Mouse (Mus musculus): ENCODE data around the gene Dhx16.
"Not testable (repeated sequence)": the region's sequence is repeated elsewhere in the genome, so short reads cannot be mapped to it uniquely, and the experiment has no call there.

DNA sequence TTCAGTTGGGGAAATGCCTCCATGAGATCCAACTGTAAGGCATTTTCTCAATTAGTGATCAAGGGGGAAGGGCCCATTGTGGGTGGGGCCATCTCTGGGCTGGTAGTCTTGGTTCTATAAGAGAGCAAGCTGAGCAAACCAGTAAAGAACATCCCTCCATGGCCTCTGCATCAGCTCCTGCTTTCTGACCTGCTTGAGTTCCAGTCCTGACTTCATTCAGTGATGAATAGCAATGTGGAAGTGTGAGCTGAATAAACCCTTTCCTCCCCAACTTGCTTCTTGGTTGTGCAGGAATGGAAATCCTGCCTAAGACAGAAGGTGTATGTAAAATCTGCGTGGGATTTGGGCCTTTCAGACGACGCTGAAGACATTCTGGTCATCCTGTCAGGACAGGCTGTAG is 40.6 kb upstream of the Dhx16 start:
- not testable (repeated sequence) for TF ChIP-seq GATA1 (IDR thresholded peaks at IDR 0.05; ENCODE audit: borderline replicate concordance, low read length); FLI1 (IDR thresholded peaks at IDR 0.05; ENCODE audit: low read length)

Measured in megakaryocyte, embryonic 14.5 days (primary cell).